Mouse (Mus musculus) embryo, embryonic 10.5 days (tissue): ENCODE measurements around the gene Asgr1.
"Not testable (repeated sequence)": the region's sequence is repeated elsewhere in the genome, so short reads cannot be mapped to it uniquely, and the experiment has no call there.

Experiments used
- DNase-seq: peaks from one replicate; pipeline ENCODE4 v3.0.0-alpha.2; 2015; ENCODE audit warnings: low spot score

Asgr1 gene

DNA sequence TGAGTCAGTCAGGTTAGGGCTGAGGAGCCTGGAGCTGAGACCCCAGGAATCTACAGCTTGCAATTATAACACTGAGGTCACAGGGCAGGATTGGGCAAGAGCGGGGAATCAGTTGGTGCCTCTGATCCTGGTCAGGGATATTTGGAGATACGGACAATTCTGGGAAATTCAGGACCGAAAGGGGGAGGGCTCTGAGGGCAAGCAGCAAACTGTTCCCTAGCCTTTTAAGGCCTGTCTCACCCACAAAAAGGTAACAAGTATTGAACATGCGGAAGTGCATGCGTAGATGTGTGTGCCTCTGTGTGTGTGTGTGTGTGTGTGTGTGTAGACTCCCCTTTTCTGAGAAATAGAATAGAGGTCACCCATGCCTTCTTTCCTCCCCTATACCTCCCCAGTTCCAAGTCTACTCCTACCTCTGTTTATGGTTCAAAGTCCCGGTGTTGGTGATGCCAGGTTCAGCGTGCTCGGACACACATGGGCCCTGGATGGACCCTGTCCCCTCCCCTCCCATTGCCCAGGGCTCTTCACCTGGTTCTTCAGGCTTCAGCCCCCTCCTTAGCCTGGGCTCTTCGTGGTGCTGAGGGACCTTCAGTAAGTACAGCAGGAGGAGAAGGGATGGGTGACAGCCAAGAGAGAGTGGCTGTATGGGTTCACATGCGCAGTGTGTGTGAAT lies at the start of gene Asgr1:
Gene Asgr1 (plus strand): TSS at position 188 of the 673 bp plus-strand sequence.
- DNase-seq, result no peak

- DNase-seq, result peak; percentile 33
These were observed 48.4 kb upstream of the Asgr1 start for GRCm38 (mm10) chr11:70005521-70005920.

GRCm38 (mm10) chr11:70010033-70010432 lies 43.9 kb upstream of the Asgr1 start:
- DNase-seq, result no peak

DNA sequence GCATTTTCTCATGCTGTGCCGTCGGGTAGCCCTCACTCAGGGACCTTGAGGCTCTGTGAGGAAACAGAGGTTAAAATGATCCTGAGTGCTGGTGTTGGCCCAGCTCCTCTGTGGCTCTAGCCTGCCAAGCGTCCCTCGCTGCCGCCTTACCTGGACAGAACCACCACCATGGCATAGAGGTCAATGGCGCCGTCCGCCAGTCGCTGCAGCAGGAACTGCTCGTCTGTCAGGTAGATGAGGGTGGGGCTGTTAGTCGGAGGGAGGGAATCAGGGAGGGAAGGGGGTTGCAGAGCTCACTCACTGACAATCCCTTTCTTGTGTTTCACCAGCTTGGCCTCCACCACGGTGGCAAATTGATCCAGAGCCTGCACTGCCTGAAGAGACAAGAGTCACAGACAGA lies 43.3 kb upstream of the Asgr1 start:
- DNase-seq, result no peak

DNA sequence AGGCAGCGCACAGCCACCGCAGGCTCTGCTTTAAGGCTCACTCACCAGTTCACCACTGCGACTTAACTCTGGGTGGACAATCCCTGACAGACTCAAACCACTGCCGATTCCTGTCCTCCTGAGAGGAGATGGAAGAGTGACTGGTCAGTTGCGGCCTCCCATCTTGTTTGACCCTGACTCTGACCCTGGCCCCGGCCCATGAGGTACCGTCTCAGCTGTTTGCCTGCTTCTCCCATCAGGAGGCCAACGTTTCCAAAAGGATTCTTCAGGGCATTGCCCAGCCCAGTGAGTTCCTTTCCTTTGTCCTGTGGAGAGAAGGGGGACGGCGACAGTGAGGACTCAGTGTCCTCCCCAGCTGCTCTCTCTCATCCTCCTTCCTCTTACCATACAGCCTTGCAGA lies 42.9 kb upstream of the Asgr1 start:
- no peak for DNase-seq

GRCm38 (mm10) chr11:70012931-70013330 lies 41.0 kb upstream of the Asgr1 start:
- no peak for DNase-seq

DNA sequence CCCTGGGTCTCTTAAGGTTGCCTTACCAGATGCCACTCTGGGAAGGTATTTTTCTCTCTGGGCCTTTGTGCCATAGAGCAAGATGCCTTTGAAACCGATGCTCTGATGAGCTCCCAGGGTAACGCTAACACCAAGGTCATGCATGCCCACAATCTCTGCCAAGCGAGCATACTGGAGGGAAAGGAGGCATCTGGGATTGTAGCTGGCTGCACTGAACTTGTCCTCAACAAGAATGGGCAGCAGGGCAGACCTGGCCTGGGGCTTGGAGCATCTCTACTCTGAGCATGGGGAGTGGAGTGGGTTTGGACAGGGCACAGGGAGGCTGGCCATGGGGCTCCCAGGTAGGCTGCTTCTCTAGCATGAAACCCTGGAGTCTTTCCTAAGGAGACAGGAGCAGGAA lies 40.5 kb upstream of the Asgr1 start:
- no peak for DNase-seq

DNA sequence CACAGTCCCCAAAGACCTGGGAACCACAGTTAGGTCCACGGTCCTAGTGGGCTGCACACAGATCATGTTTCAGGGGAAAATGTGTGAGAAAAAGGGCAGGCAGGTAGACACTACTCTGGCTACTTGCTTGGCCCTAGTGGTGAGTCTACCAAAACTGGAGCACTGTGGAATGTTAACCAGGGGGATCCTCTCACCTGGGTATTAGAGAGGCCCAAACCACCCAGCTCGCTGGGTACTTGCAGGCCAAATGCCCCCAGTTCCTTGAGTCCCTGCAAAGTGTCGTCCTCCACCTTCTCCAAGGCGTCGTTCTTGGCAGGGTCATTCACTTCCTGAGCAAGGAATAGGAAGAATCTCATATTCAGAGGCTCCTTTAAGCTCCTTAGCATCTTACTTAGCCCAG lies 39.8 kb upstream of the Asgr1 start:
- DNase-seq, result no peak

- DNase-seq, result peak; percentile 96
These were observed 38.9 kb upstream of the Asgr1 start, which contains the start of gene Acadvl for GRCm38 (mm10) chr11:70014880-70015558. Gene Acadvl (minus strand): TSS chr11:70015411.

DNA sequence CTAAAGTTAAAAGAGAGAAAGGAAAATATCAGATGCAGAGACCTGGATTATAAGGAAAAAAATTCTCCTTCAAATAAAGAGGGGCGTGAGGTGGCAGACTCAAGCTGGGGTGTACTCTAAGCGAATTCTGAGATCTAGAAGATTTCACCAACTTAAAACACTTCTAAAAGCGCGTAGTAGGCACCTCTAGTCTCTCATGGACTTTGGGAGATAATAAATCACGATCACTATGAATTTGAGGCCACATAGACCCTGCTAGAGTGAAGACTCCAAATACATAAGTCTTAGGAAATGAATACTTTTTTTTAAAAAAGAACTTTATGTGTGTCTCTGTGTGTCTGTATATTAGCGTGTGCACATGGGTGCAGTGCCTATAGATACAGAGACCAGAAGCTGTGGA lies 38.2 kb upstream of the Asgr1 start:
- DNase-seq, result no peak

- DNase-seq, result not testable (repeated sequence)
These were observed 37.7 kb upstream of the Asgr1 start for GRCm38 (mm10) chr11:70016177-70016576.

DNA sequence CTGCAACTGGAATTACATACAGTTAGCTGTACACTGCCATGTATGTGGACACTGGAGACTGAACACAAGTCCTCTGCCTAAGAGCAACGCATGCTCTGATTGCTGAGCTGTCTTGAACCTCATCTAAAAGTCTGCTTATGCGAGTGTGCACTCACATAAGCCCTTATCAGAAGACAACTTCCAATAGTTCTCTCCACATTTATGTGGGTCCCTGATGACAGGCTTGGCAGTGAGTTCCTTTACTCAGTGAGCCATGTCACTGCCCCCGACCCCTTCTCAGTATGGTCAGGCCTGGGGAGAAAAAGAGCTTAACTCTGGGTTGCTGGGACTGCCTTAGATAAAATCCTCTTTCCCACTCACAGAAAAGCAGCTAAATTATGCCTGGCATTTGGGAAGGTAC lies 37.2 kb upstream of the Asgr1 start, which contains the start of gene Dlg4:
Gene Dlg4 (plus strand): TSS at position 274 of the 400 bp plus-strand sequence.
- no peak for DNase-seq

- DNase-seq, result no peak
These were observed 36.6 kb upstream of the Asgr1 start for GRCm38 (mm10) chr11:70017199-70017767.

GRCm38 (mm10) chr11:70018131-70018990 lies 35.5 kb upstream of the Asgr1 start:
- DNase-seq, result peak; percentile 92

- DNase-seq, result no peak
These were observed 34.3 kb upstream of the Asgr1 start for GRCm38 (mm10) chr11:70019495-70020021.

DNA sequence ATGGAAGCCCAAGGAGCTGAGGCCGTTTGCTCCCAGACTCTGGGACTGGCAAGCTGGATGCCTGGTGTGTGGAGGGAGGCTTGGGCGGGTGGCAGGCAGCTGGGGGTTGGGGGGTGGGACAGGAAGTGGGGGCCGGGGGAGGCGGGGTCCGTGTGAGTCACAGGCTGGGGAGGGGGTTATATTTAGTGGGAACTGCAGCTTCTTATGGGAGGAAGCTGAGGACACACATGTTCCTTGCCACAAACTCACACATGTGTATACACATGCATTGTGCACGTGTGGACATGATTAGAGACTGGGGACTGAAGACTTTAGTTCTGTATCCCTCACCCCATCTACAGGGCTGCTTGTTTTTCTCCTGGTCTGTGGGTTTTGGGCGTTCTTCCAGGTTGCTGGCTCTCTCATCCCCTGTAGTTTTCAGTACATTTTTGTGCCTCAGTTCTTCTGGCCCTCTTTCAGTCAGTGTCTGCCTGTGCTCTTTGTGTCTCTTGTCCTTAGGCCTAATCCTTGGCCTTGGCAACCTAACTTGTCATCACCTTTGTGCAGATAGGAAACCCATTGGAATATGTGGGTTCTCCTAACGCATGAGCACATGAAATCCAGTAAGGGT lies 33.8 kb upstream of the Asgr1 start:
- no peak for DNase-seq

- DNase-seq, result peak; percentile 93
These were observed 33.1 kb upstream of the Asgr1 start for GRCm38 (mm10) chr11:70020731-70021263.

DNA sequence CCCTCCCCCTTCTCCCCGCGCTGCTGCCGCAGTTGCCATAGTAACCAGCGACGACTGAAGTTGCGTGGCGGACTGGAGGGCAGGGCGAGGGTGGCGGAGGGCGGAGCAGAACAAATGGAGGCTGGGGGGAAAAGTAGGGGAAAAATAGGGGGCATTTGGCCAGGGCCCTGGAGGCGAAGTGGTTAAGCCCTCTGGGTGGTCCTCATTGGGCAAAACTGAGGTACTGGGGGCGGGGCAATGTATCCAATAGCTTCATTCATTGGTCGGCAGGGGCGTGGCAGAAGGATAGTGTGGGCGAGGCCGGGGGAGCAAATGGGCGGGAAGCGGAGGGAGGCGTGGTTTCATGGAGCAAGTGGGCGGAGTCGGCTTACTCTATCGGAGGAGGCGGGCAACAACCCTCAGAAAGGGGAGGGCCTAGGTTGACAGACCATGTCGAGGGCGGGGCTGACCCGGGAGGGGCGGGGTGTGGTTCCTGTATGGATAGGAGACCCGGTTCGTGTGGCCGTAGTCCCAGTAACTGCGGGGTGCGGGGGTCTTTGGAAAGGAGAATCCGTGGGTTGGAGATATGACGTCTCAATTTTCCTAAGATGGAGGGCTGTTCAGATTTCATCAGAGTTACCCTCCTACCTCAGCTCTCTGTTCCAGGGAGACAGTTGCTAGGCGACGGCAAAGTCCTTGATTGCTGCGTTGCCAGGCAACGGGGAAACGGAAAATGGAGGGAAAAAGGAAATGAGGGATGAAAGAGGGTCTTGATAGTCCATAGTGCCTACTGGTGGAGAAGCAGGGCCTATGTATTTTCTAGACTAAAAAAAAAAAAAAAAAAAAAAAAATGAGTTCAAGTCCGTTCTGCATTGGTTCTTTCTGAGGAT lies 32.4 kb upstream of the Asgr1 start:
- peak; percentile 100 for DNase-seq

GRCm38 (mm10) chr11:70023481-70024150 lies 30.3 kb upstream of the Asgr1 start:
- peak; percentile 71 for DNase-seq

DNA sequence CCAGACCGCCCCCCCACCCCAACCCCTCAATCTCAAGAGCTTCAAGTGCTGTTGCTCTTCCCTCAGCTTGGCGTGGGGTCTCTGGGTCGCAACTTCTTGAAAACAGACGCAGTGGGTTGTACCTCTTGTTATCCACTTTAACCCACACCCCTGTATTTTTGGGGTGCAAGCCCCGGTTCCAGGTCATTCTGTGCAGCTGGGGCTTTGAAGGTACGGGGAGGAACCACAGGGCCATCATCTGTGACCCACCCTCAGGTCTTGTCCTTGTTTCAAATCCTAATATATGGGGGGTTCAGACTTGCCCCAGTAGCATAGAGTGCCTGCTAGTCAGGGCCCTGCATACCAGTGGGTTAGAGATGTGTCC lies 29.8 kb upstream of the Asgr1 start:
- DNase-seq, result no peak
